Mouse (Mus musculus): Measurements from ENCODE around the gene Stk38l.

The Stk38l gene

DNA sequence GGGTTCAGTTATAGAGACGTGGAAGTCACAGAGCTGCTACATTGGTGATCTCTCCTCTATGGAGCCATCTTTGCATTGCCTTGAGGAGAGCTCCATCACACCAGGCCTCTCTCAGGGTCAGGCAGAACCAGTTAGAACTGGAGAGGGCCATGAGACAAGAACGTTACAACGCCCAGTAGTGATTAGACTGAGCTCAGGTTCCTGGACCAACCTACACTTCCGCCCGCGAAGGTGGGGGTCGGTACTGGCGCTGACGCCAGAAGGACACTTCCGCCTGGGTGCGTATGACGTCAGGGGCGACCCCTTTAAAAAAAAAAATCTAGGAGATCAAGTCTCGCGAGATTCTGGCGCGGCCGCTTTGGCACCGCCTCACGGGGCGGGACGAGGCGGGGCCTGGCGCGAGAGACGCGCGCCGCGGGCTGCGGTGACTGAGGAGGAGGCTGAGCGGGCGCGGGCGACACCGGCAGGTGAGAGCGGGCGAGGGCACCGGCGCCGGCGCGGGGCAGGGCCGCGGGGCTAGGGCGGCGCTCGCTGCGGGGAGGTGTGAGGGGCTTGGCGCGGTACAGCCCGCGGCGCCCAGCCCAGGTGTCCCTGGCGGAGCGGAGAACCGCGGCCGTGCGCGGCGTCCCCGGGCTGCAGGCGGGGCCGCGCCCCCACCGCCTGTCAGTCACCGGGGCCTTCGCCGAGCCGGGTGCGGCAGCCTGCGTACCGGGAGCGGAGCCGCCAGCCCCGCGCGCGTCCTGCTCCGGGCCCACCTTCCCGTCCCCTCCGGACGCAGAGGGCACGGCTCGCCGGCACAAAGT lies at the start of gene Stk38l:
TSS of gene Stk38l (plus strand) at position 415 of the 803 bp plus-strand sequence.
- peak; percentile 85 to 90 for DNase-seq

DNA sequence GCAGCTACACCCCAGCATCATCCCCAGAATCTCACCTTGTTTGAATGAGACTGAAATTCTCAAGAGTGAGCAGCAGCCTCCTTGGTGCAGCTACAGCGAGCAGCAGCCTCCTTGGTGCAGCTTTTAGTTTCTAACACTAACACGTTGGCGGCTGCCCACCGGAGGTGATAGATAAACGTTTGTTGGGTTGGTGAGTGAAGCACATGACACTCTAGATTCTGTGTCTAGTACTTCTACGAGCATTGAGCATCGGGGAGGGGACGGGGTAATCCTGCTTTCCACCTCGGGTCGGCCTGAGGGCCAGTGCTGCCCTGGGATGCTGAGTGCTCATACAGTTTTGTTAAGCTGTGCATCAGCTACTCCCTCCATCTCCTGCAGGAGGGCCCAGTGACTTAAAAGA lies 47.9 kb upstream of the Stk38l start:
- no peak for DNase-seq

GRCm38 (mm10) chr6:146678136-146679070 lies 46.4 kb upstream of the Stk38l start:
- no peak for DNase-seq

DNA sequence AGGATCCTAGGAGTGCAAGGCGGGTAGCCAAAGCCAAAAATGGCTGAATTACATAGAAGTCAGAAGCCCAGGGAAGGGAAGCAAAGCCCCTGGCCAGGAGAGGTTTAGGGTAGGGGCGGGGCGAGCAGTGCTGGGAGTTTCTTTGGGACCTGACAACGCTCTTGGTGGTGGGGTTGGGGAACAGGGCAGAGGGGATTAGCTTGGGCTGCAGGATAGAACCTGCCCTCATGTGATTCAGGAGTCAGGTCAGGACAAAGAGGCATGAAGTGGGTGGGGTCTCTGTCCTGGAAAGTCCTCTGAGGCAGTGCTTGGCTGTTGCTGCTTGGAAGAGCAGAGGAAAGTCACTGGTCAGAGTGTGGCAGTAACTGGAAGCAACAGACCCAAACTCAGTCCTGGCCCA lies 40.9 kb upstream of the Stk38l start:
- no peak for DNase-seq

GRCm38 (mm10) chr6:146685781-146686308 lies 39.0 kb upstream of the Stk38l start:
- peak; percentile 14 to 15 for DNase-seq

DNA sequence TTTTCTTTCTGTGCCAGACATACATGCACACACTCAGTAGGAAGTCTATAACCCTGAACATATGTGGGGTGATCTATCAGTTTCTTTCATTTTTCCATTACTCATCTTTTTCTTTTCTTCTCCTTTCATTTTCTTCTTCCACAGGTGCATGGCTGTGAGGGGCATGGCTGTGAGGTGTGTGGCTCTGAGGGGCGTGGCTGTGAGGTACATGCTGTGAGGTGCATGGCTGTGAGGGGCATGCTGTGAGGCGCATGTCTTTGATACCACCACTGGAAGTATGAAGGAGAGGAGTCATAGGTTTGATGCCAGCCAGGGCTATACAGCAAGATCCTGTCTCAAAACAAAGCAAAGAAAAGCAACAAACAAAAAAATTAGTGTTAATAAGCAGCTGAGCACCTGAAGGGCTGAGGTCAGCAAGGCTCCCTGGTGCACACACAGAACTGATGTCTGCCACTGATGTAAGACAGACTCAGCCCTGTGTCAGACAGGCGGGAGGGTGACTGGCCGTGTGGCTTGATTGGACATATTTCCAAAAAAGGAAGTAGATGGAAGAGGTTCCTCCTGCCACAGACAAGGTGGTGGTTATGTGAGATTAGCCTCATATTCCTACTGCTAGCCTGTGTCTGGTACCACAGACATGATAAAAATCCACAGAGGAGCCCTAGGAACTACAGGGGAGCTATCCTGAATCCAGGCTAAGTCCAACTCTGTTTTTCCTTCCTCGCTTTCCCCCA lies 38.2 kb upstream of the Stk38l start:
- DNase-seq = no peak

- DNase-seq = no peak
Measured at GRCm38 (mm10) chr6:146688010-146688409, 36.8 kb upstream of the Stk38l start.

DNA sequence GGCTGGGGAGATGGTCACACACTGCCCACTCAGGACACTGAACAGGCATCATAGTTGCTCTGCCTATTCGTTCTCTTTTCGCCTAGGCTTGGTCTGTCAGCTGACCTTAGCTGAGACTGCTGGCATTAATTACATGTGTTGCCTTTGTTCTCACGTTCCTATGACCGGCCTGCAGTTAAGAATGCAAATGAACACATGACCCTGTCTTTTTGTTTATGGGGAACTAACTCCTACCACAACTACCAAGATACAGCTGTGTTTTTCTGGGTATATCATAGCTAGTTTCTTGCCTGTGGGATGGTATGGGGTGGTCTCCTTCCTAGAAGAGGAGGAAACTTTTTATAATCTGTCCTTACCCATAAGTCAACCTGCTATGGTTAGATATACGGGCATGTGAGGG lies 35.9 kb upstream of the Stk38l start:
- DNase-seq = no peak

DNA sequence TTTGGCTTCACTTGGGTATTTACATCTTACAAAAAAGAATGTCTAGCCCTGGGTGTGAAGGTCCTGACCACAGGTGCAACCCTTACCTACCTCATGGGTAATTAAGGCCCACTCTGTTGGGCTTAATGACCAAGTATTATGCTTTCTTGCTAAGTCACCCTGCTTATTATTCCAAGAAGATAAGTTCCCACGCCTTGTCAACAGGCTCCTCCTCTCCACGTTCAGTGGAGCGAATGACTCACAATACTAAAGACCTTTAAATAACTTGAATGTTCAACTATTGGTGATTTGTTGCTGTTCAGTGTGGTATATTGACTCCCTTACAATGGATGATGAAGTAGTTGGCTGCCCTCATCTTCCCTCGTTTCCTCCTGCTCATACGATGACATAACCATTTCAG lies 27.0 kb upstream of the Stk38l start:
- no peak for DNase-seq

GRCm38 (mm10) chr6:146698376-146698775 lies 26.4 kb upstream of the Stk38l start:
- DNase-seq = no peak

DNA sequence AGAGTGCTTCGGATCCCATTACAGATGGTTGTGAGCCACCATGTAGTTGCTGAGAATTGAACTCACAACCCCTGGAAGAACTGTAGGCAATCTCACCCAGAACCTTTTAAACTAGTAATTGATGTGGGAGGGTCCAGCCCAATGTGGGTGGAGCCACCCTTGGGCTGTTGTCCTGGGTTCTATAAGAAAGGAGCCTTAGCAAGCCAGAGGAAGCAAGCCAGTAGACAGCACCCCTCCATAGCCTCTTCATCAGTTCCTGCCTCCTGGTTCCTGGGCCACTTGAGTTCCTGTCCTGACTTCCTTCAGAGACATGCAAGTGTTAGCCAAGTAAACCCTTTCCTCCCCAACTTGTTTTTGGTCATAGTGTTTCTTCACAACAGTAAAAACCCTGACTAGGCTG lies 24.3 kb upstream of the Stk38l start:
- DNase-seq = no peak

- DNase-seq = no peak
Measured at GRCm38 (mm10) chr6:146702126-146702881, 22.5 kb upstream of the Stk38l start.

DNA sequence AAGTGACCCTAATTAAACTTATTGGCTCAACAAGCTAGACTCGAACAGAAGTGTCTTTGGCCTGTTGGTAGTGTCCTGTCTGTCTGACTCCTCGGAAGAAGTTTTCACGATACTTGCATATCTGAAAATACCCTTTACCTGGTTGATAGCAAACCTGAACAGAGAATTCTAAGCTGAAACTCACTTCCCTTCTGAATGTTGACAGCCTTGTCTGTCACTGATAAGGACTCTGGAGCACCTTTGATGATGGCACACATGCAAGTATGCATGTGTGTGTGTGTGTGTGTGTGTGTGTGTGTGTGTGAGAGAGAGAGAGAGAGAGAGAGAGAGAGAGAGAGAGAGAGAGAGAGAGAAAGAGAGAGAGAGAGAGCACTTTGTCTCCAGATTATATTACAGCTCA lies 21.4 kb upstream of the Stk38l start:
- no peak for DNase-seq

- DNase-seq = no peak
Measured at GRCm38 (mm10) chr6:146705631-146706030, 19.2 kb upstream of the Stk38l start.

GRCm38 (mm10) chr6:146719606-146720005 lies 5.2 kb upstream of the Stk38l start:
- DNase-seq = no peak

DNA sequence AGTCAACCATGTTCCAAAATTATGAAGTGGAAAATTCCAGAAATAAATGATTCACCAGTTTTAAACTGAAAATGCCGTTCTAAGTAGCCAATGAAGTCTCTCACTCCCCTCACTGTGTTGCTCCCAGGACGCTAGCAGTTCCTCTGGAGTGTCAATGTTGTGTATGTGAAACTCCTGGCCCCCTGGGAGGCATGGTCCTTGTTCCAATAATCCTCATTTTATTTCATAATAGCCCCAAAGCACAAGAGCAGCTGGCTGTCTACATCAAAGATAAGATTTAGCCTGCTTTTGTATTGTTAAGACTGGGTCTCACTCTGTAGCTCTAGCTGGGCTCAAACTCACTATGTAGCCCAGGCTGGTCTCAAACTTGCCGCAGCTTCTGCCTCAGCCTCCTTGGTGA lies 990 bp upstream of the Stk38l start:
- no peak for DNase-seq

DNA sequence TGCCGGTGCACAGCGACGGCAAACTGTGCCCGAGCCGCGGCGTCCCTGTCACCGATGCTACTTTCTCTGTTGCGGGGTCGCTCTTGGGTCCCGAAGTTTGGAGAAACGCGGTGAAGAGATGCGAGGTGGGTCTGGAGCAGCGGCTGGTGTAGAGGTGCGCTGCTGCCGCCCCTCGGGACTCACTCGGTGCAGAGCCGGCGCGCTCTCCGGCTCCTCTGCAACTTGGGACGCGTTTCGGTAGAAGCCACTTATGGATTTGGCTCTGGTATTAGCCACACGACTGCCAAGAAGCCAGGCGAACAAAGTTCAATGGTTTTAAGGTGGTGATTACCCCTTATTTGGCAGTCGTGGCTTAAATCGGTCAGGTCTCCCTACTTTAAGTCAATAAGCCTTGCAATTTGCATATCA lies 593 bp downstream of the Stk38l start:
- no peak for DNase-seq

- DNase-seq = no peak
Measured at GRCm38 (mm10) chr6:146731031-146731430, 6.2 kb downstream of the Stk38l start.

DNA sequence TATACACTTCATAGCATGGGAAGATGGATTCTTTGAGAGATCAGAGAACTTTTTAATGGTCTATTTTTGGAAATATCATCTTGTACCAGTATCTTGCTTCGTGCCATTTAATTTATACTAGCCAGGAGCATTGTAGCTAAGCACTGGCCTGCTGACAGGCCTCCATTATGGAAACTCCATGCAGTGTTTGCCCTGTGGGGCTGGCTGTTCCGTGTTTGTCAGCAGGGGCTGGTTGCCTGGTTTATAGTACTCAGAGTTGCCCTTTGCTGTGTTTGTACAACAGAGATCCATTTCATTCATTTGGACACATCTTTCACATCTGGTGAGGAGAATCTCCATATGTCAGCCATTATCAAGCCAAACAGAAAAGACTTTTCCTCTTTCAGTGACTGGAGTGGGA lies 6.9 kb downstream of the Stk38l start:
- DNase-seq = no peak

DNA sequence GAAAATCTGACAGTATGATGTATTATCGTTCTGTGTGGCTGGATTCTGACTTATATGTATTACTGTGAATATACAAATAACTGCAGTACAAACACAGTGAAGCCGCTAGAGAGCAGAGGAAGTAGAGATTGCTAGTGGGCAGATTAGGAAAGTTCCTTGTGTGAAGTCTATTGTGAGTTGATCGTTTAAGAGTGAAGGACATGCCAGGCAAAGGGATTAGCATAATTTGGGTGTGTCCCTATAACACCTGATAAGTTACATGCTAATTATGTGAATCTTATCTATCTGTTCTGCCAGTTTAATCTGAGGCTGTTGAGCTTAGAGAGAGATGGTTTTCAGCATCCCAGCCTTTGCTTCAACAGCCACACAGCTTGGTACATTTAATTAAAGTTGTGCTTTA lies 7.4 kb downstream of the Stk38l start:
- DNase-seq = no peak

DNA sequence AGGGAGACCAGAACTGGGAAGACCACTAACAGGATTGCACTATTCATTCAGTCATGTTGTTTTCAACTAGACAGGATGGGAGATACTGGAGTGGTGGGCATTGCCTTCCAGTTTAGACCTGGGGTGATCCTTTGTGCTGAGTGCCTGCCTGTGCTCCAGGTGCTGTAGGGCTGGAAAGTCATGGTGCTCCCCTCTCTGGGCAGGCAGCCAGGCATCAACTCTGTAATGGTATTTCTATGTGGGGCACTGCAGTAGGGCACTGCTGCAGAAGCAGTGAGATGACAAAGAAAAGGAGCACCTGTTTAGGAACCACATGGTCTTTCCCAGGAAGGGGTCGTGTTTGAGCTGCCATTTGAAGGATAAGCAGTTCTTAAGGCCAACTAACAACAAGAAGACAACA lies 7.9 kb downstream of the Stk38l start:
- DNase-seq = no peak

DNA sequence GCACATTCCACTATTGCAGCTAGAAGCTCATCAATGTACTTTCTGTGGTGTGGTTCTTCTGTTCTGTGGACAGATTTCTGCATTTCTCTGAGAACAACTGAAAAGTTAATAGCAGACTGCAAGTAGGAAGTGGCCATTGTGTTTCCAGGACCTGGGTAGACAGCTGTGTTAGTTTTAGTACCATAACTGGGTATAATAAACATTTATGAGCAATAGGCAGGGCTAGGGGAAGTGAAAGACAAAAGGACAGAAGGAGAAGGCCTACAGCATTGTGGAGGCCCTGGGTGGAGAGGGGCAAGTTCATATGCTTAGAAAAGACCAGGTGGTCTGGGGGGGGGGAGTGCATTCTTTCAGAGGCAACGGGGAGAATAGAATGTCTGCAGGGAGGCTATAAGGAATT lies 8.8 kb downstream of the Stk38l start:
- no peak for DNase-seq

Data from thymus, adult 18-20 months (tissue).